Mouse (Mus musculus): ENCODE measurements around the gene Impg1. TPM values are rescaled to one million over a fixed set of nuclear protein-coding genes. Genes with fewer than 3 reads are reported as not detected.

The Impg1 gene
- polyA plus RNA-seq, 1 experiment from 2014 or later, result not detected

DNA sequence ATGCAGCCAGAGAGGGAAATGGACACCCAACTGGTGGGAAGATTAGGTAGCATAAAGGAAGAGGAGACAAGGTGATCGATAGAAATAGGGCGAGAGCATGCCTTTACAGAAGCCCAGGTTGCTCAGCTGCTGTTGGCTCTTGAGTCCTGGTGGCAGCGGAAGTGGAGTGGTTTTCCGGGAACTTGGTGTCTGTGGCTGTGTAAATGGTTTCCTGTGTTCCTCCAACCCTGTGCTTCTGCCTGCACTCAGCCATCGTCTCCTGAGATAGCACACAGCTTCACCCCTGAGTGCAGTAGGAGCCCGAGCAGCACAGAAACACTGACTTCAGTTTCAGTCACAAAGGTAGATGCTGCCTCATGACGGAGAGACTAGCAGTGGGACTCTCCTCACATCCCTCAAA is 198.8 kb downstream of the Impg1 start:
- no peak overlapping the region for H3K27ac ChIP-seq
- no peak for DNase-seq (ENCODE audit: low spot score)
- no peaks in the 10 kb centered on the region for H3K9me3 ChIP-seq
- no peak overlapping the region for H3K4me3 ChIP-seq
- no peaks in the 10 kb centered on the region for H3K27me3 ChIP-seq (ENCODE audit: insufficient read depth, poor library complexity, severe bottlenecking)
- H3K36me3 ChIP-seq, result no peaks in the 10 kb centered on the region
- peaks cover 5% of the 10 kb centered on the region; the same call in 1 of the 2 replicates for H3K4me1 ChIP-seq (replicated peaks)
- WGBS, result 89% methylated on average over 7 of the region's 7 CpGs

- Histone ChIP-seq H3K27me3 (ENCODE audit: insufficient read depth, poor library complexity, severe bottlenecking) (no peaks in the 10 kb centered on the region), H3K27ac (no peak overlapping the region), H3K4me3 (no peak overlapping the region), H3K36me3 (no peaks in the 10 kb centered on the region), H3K4me1 (replicated peaks) (peaks cover 5% of the 10 kb centered on the region; the same call in 1 of the 2 replicates), H3K9me3 (no peaks in the 10 kb centered on the region)
- no peak for DNase-seq (ENCODE audit: low spot score)
- 91% methylated on average over 7 of the region's 7 CpGs for WGBS
These were observed 199.2 kb downstream of the Impg1 start for GRCm38 (mm10) chr9:80266086-80266485.

Data from hindbrain, embryonic 10.5 days (tissue).